Mouse (Mus musculus) liver (tissue): ENCODE measurements around the gene Ccer2.
A peak's percentile ranks its signal among the peaks of the same experiment; 100 is the strongest.

ENCODE experiments used
- DNase-seq: peaks from one replicate; pipeline ENCODE4 v3.0.0-alpha.2; 2020; ENCODE audit warnings: mixed read lengths

Gene Ccer2

DNA sequence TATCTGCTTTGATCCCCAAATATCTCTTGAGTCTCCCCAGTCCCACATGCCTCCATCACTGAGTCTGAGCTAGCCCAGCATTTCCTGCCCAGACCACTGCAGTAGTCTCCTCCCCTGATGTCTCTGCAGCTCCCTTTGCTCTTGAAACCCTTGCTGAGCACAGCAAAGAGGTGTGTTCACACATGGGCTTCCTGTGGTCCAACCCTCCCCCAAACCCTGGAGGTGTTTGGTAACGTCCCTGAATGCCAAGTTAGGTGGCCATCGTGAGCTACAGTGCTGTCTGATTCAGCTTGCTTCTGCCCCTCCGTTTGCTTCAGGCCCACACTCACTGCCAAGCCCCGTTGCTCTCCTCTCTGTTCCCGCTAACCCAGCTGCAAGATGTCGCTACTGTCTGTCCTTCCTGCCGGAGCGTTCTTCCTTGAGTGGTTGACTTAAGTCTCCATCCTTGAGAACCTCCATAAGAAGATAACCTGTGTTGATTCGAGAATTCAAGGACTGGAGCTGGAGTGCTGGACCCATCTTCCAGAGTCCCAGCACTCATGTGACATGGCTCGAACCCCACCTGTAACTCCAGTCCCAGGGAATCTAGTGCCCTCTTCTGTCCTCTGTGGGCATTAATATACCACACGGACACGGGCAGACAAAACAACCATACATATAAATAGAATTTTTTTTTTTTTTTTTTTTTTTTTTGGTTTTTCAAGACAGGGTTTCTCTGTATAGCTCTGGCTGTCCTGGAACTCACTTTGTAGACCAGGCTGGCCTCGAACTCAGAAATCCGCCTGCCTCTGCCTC, 36.6 kb downstream of the Ccer2 start:
- DNase-seq = no peak

DNA sequence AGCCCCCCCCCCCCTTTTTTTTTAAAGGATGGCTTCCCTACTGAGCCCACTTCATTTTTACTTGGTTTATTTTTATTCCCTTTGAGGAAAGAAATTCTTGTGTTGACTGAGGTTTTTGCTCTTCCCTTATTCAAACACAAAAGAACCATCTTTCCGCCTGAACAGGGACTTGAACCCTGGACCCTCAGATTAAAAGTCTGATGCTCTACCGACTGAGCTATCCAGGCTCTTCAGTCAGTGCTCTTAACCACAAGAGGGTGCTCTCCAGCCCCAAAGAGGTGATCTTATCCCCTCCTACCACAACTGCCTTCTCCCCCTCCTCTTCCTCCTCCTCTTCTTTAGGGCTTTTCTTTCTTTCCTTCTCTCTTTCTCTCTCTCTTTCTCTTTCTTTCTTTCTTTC, 37.9 kb downstream of the Ccer2 start:
- DNase-seq = peak; percentile 49

DNA sequence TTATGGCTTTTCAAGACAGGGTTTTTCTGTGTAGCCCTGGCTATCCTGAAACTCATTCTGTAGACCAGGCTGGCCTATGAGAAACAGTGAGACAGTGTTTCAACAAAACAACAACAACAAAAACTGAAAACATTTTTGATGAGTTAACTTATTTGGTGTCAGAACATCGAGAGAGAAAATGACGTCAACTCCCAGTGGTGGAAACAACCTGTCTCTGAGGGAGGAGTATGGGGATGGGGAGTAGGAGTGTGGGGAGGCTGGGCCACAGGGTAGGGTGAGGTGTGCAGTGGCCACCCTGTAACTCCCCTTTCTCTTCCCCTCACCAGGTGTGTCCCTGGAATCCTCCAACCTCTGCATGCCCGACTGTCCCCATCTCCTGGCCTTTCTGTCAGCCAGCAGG, 38.5 kb downstream of the Ccer2 start:
- DNase-seq = no peak

DNA sequence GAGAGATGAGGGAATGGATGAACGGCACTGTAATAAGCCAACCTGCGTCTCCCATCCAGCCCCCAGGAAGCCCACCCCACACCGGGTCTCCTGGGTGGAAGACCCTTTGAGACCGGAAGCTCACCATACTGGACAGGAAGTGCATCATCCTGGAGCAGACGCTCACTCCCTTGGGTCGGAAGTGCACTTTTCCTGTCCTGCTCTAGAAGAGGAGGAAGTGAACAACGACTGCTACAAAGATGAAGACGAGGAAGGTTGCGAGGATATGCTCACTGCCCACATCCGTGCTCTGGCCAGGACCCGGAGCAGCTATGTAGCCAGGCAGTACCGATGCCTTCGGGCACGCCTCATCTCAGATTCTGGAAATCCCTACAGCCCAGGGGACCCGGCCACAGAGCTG, 39.9 kb downstream of the Ccer2 start:
- DNase-seq = no peak

DNA sequence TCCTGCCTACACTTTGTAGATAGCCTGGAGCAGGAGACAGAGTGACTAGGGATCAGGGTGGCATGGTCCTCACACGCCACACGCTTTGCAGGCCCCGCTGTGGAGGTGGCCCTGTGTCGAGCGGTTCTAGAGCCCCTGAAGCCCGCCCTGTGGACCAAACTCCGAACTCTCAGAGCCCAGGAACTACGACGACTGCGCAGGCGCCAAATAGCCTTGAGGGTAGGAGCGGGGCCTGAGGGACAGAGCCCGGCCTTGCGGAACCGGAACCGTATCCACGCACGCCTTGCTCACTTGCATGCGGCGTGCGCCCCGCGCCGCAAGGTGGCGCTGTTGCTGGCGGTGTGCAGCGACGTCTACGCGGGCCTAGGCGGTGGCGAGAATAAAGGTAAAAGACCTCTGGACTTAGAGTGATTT, 40.6 kb downstream of the Ccer2 start:
- peak; percentile 86 for DNase-seq

DNA sequence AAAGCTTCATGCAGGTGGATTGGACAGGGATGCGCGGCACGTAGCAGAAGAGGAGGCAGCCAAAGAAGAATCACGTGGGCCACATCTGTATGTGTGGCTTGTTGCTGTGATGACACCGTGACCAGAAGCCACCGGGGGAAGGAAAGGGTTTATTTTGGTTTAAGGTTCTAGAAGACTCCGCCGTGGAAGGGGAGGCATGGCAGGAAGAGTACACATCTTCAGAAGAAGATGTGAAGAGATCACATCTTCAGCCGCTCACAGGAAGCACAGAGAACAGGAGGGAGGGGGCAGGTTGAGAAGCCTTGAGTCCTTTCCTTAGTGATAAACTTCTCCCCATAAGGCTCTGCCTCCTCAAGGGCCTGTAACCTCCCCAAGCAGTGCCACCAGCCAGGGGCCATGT, 44.0 kb downstream of the Ccer2 start:
- no peak for DNase-seq

DNA sequence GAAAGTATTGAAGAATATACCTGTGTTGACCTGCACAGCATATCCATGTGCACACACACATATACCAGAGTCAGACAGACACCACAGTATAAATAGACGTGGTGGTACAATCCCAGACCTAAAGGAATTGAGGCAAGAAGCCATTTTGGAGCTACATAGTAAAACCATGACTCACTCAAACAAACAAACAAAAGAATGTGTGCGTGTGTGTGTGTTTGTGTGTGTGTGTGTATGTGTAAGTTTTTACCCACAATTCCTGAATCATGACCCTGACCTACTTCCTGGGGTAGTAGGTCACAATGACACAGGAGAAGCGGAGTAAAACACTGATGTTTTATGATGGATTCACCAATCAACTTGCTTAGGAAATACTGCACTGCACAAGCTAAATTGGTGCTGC, 45.5 kb downstream of the Ccer2 start:
- DNase-seq = no peak

DNA sequence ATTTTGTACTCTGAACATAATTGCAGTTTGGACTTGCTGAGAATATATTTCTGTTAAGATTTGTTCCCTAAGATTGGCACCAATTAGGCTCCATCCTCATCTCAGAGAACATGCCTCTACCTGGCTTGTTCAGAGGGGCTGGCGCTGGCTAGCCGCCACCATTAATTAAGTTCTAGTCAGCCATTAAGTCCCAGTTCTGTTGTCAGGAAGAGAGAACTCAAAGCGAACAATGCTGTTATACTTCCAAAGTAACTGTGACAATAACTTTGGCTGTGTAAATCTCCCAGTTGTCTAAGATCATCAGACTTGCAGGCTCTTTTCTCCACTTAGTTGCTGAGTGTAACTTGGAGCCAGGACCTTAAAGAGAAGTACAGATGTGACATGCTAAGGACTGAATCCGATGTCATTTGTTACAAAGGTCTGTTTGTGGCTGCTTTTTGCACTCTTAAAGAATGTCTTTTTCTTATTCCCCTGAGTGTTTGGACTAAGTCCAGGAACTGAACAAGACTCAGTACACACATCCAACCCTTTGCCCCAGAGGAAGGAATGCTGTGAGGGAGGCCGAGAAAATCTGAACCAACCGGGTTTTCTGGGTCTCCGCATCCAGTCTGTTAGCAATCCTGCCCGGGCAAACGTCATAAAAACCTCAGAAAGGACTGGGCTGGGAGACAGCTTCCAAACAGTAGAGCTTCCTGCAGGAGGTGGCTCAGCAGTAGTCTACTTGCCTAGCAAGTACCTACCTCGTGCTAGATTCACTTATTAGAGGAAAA, 46.1 kb downstream of the Ccer2 start:
- no peak for DNase-seq

DNA sequence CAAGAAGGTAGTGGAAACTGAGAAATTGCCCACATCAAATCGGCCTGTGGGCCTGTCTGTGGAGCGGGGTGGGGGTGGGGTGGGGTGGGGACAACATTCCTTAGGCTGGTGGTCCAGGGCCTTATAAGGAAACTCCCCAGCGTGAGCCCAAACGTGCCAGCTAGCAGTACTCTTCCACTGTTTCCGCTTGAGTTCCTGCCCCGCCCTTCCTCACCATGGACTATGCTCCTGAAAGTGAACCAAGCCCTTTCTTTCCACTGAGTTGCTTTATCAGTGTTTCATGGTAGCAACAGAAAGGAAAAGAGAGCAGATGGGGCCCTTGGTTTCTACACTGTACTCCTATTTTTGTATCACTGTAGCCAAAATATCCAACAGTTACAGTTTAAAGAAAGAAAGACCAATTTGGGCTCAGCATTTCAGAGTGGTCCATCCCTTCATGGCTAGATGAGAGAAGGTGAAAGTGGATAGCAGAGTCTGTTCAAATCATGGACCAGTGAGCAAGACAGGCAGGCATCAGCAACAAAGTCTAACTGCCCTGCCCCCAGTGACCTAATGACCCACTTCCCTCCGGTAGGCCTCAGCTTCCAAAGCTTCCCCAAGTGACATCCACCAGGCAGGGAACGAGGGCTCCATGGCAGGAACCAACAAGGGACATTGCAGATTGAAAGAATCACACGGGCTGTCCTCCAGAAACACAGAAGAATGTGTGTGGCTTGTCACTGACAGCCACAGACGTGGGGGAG, 47.0 kb downstream of the Ccer2 start:
- DNase-seq = peak; percentile 61

DNA sequence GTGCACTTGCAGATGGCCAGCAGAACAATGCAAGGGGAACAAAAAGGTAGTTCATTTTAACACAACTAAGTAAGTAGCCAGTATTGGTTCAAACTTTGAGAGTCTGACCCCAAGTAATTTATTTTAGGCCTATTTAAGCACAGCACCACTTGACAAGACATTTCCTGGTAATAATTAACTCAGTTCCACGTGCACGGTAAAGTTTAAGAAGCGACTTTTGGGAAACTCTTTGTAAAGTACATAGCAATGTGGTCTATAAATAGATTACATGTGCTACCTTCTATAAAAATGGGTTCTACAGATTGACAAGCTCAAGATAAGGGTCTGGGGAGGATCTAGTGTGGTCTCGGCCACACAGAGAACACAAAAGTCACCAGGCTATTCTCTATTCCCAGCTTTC, 47.8 kb downstream of the Ccer2 start:
- DNase-seq = no peak

DNA sequence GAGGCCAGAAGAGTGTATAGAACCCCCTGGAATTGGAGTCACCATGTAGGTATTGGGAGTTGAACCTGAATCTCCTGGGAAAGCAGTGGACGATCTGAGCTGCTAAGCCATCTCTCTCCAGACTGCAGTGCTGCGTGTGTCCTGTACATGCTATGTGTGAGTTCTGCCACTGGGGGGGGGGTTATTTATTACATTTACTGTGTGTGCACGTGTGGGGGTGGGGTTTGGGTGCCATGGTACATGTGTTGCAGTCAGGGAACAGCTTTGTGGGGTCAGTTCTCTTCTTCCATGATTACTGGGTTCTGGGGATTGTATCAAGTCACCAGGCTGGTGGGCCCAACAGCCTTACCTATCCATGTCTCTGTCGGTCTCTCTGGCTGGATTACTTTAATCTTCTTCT, 50.9 kb downstream of the Ccer2 start:
- DNase-seq = no peak

DNA sequence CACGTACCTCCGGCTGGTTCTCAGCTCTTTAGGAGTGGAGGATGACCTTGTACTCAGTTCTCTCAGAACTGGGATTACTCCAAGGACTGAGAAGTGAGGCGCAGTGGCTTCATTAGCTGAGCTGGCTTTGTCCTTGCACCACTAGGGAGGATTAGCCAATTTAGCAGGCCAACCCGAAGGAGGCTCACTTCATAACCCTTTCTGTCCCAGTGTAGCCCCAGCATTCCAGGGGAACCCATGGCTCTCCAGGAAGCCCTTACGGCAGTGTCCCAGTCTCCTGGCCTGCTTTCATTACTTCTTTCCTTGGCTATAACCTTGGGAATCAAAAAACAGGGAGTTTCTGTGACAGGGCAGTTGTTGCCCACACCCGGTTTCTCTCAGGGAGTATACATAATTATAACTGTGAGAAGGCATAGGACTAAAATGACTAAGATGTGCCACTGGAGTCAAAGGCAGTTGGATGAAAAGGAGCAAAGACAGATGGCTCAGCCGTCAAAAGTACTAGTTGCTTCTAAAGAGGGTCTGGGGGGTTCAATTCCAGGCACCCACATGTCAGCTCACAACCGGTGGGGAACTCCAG, 51.8 kb downstream of the Ccer2 start:
- DNase-seq = no peak

DNA sequence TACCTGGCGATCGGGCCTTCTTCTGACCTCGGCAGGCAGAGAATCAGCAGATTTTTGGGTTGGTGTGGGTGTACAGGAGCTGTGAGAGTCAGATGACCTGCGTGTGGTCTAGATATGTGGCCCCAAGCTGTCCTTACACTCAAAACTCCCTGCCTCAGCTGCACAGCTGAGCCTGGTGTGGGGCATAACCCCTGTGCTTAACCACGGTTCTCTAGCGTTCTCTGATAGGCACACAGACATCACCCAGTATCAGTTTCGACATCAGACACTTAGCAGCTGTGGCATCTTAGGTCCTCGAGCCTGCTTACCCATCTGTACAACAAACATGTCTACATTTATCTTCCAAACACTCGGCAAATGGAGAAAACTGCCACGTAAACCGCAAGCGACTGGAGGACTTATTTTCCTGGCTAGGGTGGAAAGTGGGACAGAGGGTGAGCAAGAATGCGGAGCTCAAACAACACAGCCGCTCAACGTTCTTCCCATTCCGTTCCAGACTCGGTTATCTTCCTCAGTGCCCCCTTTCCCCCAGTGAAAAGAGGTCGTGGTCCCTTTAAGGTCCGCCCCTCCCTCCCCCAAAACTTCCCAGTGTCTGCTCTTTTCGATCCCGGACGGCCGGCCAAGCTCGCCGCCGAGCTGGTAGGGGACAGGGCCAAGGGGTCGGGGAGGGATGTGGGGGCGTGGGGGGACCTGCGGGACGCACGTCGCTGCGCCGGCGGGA, 52.4 kb downstream of the Ccer2 start, which contains the start of gene Hnrnpl:
Hnrnpl (plus strand) TSS at position 321 of the 721 bp plus-strand sequence.
- peak; percentile 40 for DNase-seq
